Mouse (Mus musculus) left cerebral cortex, adult 11 months (tissue): ENCODE measurements at regions not wholly inside any gene's neighbourhood (a gene's known extent, or its start where the extent isn't known, plus 50 kb on each side); places are given as distances from the start of the nearest gene placed in this dataset.

Experiments used
- DNase-seq: peaks from one replicate; pipeline ENCODE4 v3.0.0; 2022; ENCODE audit warnings: low spot score

GRCm38 (mm10) chr15:68363058-68363735 lies 1862.5 kb upstream of the Lrrc6 start:
- DNase-seq = peak; percentile 99

- no peak for DNase-seq
Measured at GRCm38 (mm10) chr15:68362081-68363057, 1861.7 kb upstream of the Lrrc6 start.

GRCm38 (mm10) chr15:68360956-68361908 lies 1860.5 kb upstream of the Lrrc6 start:
- no peak for DNase-seq

DNA sequence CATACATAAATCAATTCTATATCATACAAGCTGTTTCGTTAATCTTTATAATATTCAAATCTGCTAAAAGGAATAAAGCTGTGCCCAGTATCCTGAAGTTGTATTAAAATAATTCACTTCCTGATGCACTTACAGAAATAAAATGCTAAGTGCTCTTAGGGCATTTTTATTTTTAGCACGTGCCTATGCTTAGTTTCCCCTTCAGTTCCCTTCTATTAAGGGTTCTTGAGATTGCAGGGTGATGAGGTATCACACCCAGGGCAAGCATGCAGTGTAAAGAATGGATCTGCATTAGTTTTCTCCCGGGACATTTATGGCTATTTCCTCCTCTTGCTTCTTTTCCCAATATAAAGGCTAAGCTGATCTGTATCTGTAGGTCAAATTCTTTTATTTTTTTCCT lies 1858.8 kb upstream of the Lrrc6 start:
- DNase-seq = no peak

- no peak for DNase-seq
Measured at GRCm38 (mm10) chr15:68355957-68356356, 1855.2 kb upstream of the Lrrc6 start.

- DNase-seq = no peak
Measured at GRCm38 (mm10) chr15:68344652-68345051, 1843.9 kb upstream of the Lrrc6 start.

GRCm38 (mm10) chr15:68342542-68342941 lies 1841.8 kb upstream of the Lrrc6 start:
- DNase-seq = no peak

GRCm38 (mm10) chr15:68341056-68341455 lies 1840.3 kb upstream of the Lrrc6 start:
- DNase-seq = no peak

DNA sequence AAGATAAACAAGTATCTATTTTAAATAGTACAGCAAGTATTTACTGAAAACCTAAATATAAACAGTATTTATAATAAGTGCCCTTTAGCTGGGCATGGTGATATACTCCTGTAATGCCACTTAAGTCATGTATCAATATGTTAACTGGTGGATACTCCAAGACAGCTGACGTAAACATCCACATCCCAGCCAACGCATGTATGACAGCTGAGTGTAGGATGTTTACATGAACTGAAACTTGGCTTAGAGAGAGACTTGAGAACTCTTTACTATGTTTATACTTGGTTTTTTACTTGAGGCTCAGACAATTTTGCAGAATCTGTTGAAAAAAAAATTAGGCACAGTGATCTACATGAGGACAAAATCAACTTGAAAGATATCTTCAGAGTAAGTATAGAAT lies 1836.6 kb upstream of the Lrrc6 start:
- no peak for DNase-seq

DNA sequence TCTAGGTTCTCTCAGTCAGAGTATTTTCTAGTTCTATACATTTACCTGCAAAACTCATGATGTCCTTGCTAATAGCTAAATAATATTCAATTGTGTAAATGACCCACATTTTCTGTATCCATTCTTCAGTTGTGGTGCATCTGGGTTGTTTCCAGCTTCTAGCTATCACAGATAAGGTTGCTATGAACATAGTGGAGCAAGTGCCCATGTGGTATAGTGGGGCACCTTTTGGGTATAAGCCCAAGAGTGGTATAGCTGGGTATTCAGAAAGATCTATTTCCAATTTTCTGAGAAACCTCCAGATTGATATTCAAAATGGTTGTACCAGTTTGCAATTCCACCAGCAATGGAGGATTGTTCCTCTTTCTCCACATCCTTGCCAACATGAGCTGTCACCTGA lies 1835.1 kb upstream of the Lrrc6 start:
- no peak for DNase-seq

GRCm38 (mm10) chr15:68316116-68316515 lies 1815.4 kb upstream of the Lrrc6 start:
- DNase-seq = no peak
